Mouse (Mus musculus) heart, embryonic 16.5 days (tissue): ENCODE results near the gene Lman1l. TPM values are rescaled to one million over a fixed set of nuclear protein-coding genes. Genes with fewer than 3 reads are reported as not detected.

Source experiments
- ATAC-seq: fragments of 200-750 bp; cut with Nextera tagmentation; replicated peaks from 2 replicates; pipeline ENCODE4 v1.8.0; 2017; ENCODE audit warnings: moderate number of reproducible peaks; ENCODE audit not compliant: insufficient read depth, low FRiP score; ENCODE audit errors: extremely low read depth
- H3K27ac ChIP-seq: fragments of 300-500 bp; sonication (generic); 2 replicates; pipeline ENCODE4 v1.5.1; 2014; ENCODE audit warnings: mild to moderate bottlenecking, low read length, control low read depth, moderate library complexity
- H3K27me3 ChIP-seq: fragments of 300-500 bp; sonication (generic); 2 replicates; pipeline ENCODE4 v1.6.1; 2014; ENCODE audit warnings: low read length, mixed read lengths; ENCODE audit not compliant: control insufficient read depth, insufficient read depth
- H3K36me3 ChIP-seq: fragments of 300-500 bp; sonication (generic); 2 replicates; pipeline ENCODE4 v1.6.1; 2014; ENCODE audit not compliant: control insufficient read depth, insufficient read depth
- H3K4me1 ChIP-seq: fragments of 300-500 bp; sonication (generic); 2 replicates; pipeline ENCODE4 v1.6.1; 2014; ENCODE audit warnings: low read length, mixed read lengths; ENCODE audit not compliant: control insufficient read depth, insufficient read depth
- H3K4me2 ChIP-seq: fragments of 300-500 bp; sonication (generic); 2 replicates; pipeline ENCODE4 v1.6.1; 2014; ENCODE audit warnings: low read depth, mild to moderate bottlenecking, control low read depth, low read length
- H3K4me3 ChIP-seq: fragments of 300-500 bp; sonication (generic); 2 replicates; pipeline ENCODE4 v1.5.1; 2014; ENCODE audit warnings: mild to moderate bottlenecking, control low read depth, low read length
- H3K9ac ChIP-seq: fragments of 300-500 bp; sonication (generic); 2 replicates; pipeline ENCODE4 v1.6.1; 2014; ENCODE audit warnings: low read length, control low read depth
- H3K9me3 ChIP-seq: fragments of 300-500 bp; sonication (generic); replicated peaks from 2 replicates; pipeline ENCODE4 v1.6.1; 2016; ENCODE audit warnings: low read length; ENCODE audit not compliant: control insufficient read depth
- WGBS: fragments of 180-500 bp; shearing (Covaris S2); extraction: QIAGEN DNeasy Blood & Tissue Kit; methylation state at CpG from one replicate; pipeline ENCODE4 v1.1.7; 2014; 5-methylcytosine and 5-hydroxymethylcytosine counted together
- polyA plus RNA-seq: library from polyadenylated mRNA; unstranded; fragments of >200 nt; fragmentation: Nextera tagmentation; extraction: Ambion mirVana; gene quantifications from 2 replicates; pipeline ENCODE4 v1.2.1, GENCODE M21; 2015

Gene Lman1l
- 0.11 TPM in 1 of 2 replicates, not detected in the other for polyA plus RNA-seq

- Histone ChIP-seq H3K4me2 (no peak within 1 kb of the TSS), H3K36me3 (no peaks in the 10 kb centered on the region; the same call in none of the 2 replicates), H3K4me1 (no peaks in the 10 kb centered on the region), H3K9ac (no peak within 1 kb of the TSS), H3K9me3 (no peaks in the 10 kb centered on the region), H3K4me3 (no peak within 1 kb of the TSS), H3K27me3 (no peaks in the 10 kb centered on the region), H3K27ac (no peak within 1 kb of the TSS)
- WGBS: 88% methylated on average over 5 of the region's 5 CpGs
- ATAC-seq: no peak
These were observed at the start of gene Lman1l for GRCm38 (mm10) chr9:57620674-57621073. Gene Lman1l (minus strand): TSS chr9:57620774.

GRCm38 (mm10) chr9:57669566-57669965 is 49.0 kb upstream of the Lman1l start:
- Histone ChIP-seq H3K4me2 (no peak overlapping the region), H3K36me3 (no peaks in the 10 kb centered on the region), H3K9me3 (no peaks in the 10 kb centered on the region), H3K9ac (no peak overlapping the region), H3K4me1 (no peaks in the 10 kb centered on the region), H3K27me3 (no peaks in the 10 kb centered on the region), H3K4me3 (no peak overlapping the region), H3K27ac (no peak overlapping the region)
- WGBS: 76% methylated on average over 3 of the region's 3 CpGs
- no peak for ATAC-seq

DNA sequence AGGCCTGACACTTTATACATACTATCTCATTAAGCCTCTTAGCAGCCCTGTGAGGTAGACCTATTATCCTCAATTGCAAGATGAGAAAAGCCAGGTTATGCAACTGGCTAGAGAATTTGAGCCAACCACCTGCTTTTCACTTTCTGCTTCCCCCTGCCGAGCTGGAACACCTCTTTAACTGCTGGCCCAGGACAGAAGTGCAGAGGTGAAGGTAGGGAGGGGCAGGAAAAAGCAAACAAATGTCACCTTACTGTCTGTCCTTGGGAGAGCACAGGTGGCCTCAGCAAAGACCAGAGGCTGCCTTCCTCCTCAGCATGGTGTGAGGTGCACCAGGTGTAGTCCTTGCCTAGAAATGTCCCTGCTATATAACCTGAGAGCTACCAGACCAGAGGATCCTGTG is 47.7 kb upstream of the Lman1l start:
- H3K27me3 ChIP-seq: no peaks in the 10 kb centered on the region
- no peak overlapping the region for H3K4me2 ChIP-seq
- no peak overlapping the region for H3K9ac ChIP-seq
- no peak overlapping the region for H3K27ac ChIP-seq
- peaks cover 2% of the 10 kb centered on the region; the same call in 1 of the 2 replicates for H3K9me3 ChIP-seq
- H3K36me3 ChIP-seq: no peaks in the 10 kb centered on the region
- ATAC-seq: no peak
- H3K4me1 ChIP-seq: no peaks in the 10 kb centered on the region
- 50% methylated on average over 1 of the region's 1 CpGs for WGBS
- H3K4me3 ChIP-seq: no peak overlapping the region

- no peak for ATAC-seq
- Histone ChIP-seq H3K4me2 (no peak overlapping the region), H3K36me3 (no peaks in the 10 kb centered on the region), H3K4me1 (no peaks in the 10 kb centered on the region), H3K9me3 (peaks cover 2% of the 10 kb centered on the region; the same call in 1 of the 2 replicates), H3K4me3 (no peak overlapping the region), H3K27ac (no peak overlapping the region), H3K9ac (no peak overlapping the region), H3K27me3 (no peaks in the 10 kb centered on the region)
- WGBS: 53% methylated on average over 11 of the region's 11 CpGs
These were observed 47.2 kb upstream of the Lman1l start for GRCm38 (mm10) chr9:57667817-57668216.

GRCm38 (mm10) chr9:57667136-57667535 is 46.6 kb upstream of the Lman1l start:
- Histone ChIP-seq H3K27ac (no peak overlapping the region), H3K4me1 (no peaks in the 10 kb centered on the region), H3K9ac (no peak overlapping the region), H3K36me3 (no peaks in the 10 kb centered on the region), H3K4me3 (no peak overlapping the region), H3K4me2 (no peak overlapping the region), H3K27me3 (no peaks in the 10 kb centered on the region), H3K9me3 (peaks cover 2% of the 10 kb centered on the region; the same call in 1 of the 2 replicates)
- 64% methylated on average over 3 of the region's 3 CpGs for WGBS
- ATAC-seq: no peak

GRCm38 (mm10) chr9:57666536-57666935 is 46.0 kb upstream of the Lman1l start:
- H3K36me3 ChIP-seq: no peaks in the 10 kb centered on the region
- no peak overlapping the region for H3K27ac ChIP-seq
- ATAC-seq: no peak

DNA sequence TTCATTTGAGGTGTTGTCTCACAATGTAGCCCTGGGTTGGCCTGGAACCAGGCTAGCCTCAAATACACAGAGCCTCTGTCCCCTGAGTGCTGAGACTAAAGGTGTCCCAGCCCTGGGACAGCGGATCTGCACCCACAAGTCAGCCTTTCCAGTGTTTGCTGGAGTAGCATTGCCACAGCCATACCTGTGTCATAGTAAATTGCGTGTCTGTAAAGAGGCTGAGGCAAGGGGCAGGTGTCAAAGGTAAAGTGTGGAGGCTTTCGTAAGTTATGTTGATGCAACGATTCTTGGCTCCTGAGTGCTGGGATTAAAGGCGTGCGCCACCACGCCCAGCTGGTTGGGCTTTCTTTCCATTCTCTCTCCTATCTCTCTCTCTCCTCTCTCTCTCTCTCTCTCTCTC is 44.0 kb upstream of the Lman1l start:
- no peak overlapping the region for H3K4me2 ChIP-seq
- no peaks in the 10 kb centered on the region for H3K4me1 ChIP-seq
- H3K27ac ChIP-seq: no peak overlapping the region
- H3K9ac ChIP-seq: no peak overlapping the region
- WGBS: 47% methylated on average over 7 of the region's 7 CpGs
- H3K4me3 ChIP-seq: no peak overlapping the region
- H3K36me3 ChIP-seq: no peaks in the 10 kb centered on the region
- no peaks in the 10 kb centered on the region for H3K27me3 ChIP-seq
- H3K9me3 ChIP-seq: peaks cover 2% of the 10 kb centered on the region; the same call in 1 of the 2 replicates
- no peak for ATAC-seq

More at GRCm38 (mm10) chr9:57666536-57666935, 46.0 kb upstream of the Lman1l start:
- WGBS: 80% methylated on average over 8 of the region's 8 CpGs
- Histone ChIP-seq H3K9ac (no peak overlapping the region), H3K4me1 (no peaks in the 10 kb centered on the region), H3K9me3 (peaks cover 2% of the 10 kb centered on the region; the same call in 1 of the 2 replicates), H3K27me3 (no peaks in the 10 kb centered on the region), H3K4me3 (no peak overlapping the region), H3K4me2 (no peak overlapping the region)

DNA sequence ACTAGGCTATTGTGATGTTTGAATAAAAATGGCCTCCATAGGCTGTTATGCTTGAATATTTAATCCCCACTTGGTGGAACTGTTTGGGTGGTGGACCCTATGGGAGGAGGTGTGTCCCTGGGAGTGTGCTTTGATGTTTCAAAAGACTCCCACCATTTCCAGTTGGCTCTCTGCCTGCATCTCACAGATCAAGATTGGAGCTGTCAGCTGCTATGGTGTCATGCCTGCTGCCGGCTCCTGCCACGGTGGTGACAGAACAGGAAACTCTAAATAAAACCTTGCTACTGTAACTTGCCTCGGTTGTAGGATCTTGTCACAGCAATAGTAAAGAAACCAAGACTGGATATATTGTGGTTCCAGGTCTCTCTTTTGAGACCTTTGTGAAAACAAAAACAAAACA is 41.0 kb upstream of the Lman1l start:
- H3K4me3 ChIP-seq: no peak overlapping the region
- H3K9ac ChIP-seq: no peak overlapping the region
- H3K36me3 ChIP-seq: no peaks in the 10 kb centered on the region
- no peaks in the 10 kb centered on the region for H3K27me3 ChIP-seq
- H3K9me3 ChIP-seq: peaks cover 2% of the 10 kb centered on the region; the same call in 1 of the 2 replicates
- H3K4me2 ChIP-seq: no peak overlapping the region
- WGBS: 11% methylated on average over 3 of the region's 3 CpGs
- ATAC-seq: no peak
- H3K27ac ChIP-seq: no peak overlapping the region
- no peaks in the 10 kb centered on the region for H3K4me1 ChIP-seq

GRCm38 (mm10) chr9:57660501-57660900 is 39.9 kb upstream of the Lman1l start:
- Histone ChIP-seq H3K4me1 (peaks cover 4% of the 10 kb centered on the region; the same call in 1 of the 2 replicates), H3K4me2 (no peak overlapping the region), H3K4me3 (no peak overlapping the region), H3K9me3 (peaks cover 2% of the 10 kb centered on the region; the same call in 1 of the 2 replicates), H3K27me3 (no peaks in the 10 kb centered on the region), H3K36me3 (no peaks in the 10 kb centered on the region), H3K27ac (no peak overlapping the region), H3K9ac (no peak overlapping the region)
- WGBS: 51% methylated on average over 6 of the region's 6 CpGs
- ATAC-seq: no peak
